Mouse (Mus musculus) CH12.LX (cell line): ENCODE data around the gene Cyp11a1. TPM values are rescaled to one million over a fixed set of nuclear protein-coding genes. Genes with fewer than 3 reads are reported as not detected.
A peak's percentile ranks its signal among the peaks of the same experiment; 100 is the strongest.

Experiments used
- DNase-seq: peaks from one replicate; pipeline ENCODE4 v3.0.0-alpha.2; 2013; ENCODE audit errors: extremely low read depth
- H3K27ac ChIP-seq: 2 replicates; pipeline ENCODE4 v1.5.1; 2012; ENCODE audit warnings: low read depth, mild to moderate bottlenecking, control low read depth, moderate library complexity; ENCODE audit not compliant: insufficient read depth
- H3K27me3 ChIP-seq: replicated peaks from 2 replicates; pipeline ENCODE3; 2012; ENCODE audit warnings: inconsistent platforms
- H3K36me3 ChIP-seq, 2 experiments: replicated peaks in 1 of 2; 2 replicates each; pipeline versions ENCODE3 to v1.6.1; 2012; ENCODE audit warnings: inconsistent platforms in 1 of 2, low read length in 1 of 2, mild to moderate bottlenecking in 1 of 2, mixed read lengths in 1 of 2, moderate library complexity in 1 of 2; ENCODE audit not compliant: control insufficient read depth in 1 of 2, insufficient read depth in 1 of 2
- H3K4me1 ChIP-seq, 2 experiments: 2 replicates each; pipeline ENCODE4 v1.6.1; 2012; ENCODE audit warnings: inconsistent platforms in 1 of 2, moderate library complexity in 1 of 2; ENCODE audit not compliant: insufficient read depth in 2 of 2, control insufficient read depth in 1 of 2
- H3K4me2 ChIP-seq: 2 replicates; pipeline ENCODE4 v1.6.1; 2012; ENCODE audit warnings: low read depth, mild to moderate bottlenecking, control low read depth; ENCODE audit not compliant: poor library complexity, insufficient read depth, severe bottlenecking
- H3K4me3 ChIP-seq, 3 experiments: fragments of 150-350 bp in 1 of 3; sonication (generic) in 1 of 3; replicated peaks in 1 of 3; 2 replicates each; pipeline versions ENCODE3 to v1.5.1; 2011 to 2012; ENCODE audit warnings: low read depth in 2 of 3, low read length in 2 of 3, mild to moderate bottlenecking in 2 of 3, moderate library complexity in 2 of 3, control low read depth in 1 of 3, improper control_type of control experiment in 1 of 3, inconsistent platforms in 1 of 3, mixed read lengths in 1 of 3; ENCODE audit not compliant: poor library complexity in 1 of 3
- H3K79me2 ChIP-seq: replicated peaks from 2 replicates; pipeline ENCODE4 v1.6.1; 2012; ENCODE audit warnings: mild to moderate bottlenecking, moderate library complexity; ENCODE audit not compliant: control insufficient read depth, poor library complexity, insufficient read depth, severe bottlenecking; ENCODE audit errors: extremely low read depth
- H3K9ac ChIP-seq: 2 replicates; pipeline ENCODE4 v1.6.1; 2012; ENCODE audit warnings: low read depth, mild to moderate bottlenecking, control low read depth, moderate library complexity; ENCODE audit not compliant: insufficient read depth
- H3K9me3 ChIP-seq: replicated peaks from 2 replicates; pipeline ENCODE3; 2012; ENCODE audit warnings: low read length, inconsistent platforms, mixed read lengths
- BHLHE40 ChIP-seq: IDR thresholded peaks from 2 replicates; pipeline ENCODE4 v1.6.1; 2011; ENCODE audit warnings: mild to moderate bottlenecking, low read depth, low read length, improper control_type of control experiment
- CHD1 ChIP-seq: IDR thresholded peaks from 2 replicates; pipeline ENCODE4 v1.6.1; 2012; ENCODE audit warnings: low read depth, low read length, improper control_type of control experiment, inconsistent platforms
- CHD2 ChIP-seq: IDR thresholded peaks from 2 replicates; pipeline ENCODE4 v1.6.1; 2011; ENCODE audit warnings: low read length, improper control_type of control experiment
- CTCF ChIP-seq, 2 experiments: IDR thresholded peaks in 1 of 2; conservative IDR thresholded peaks in 1 of 2; 2 replicates each; pipeline ENCODE4 v1.5.1; 2011 to 2012; ENCODE audit warnings: low read depth in 2 of 2, low read length in 2 of 2, improper control_type of control experiment in 1 of 2, inconsistent platforms in 1 of 2, mild to moderate bottlenecking in 1 of 2, moderate library complexity in 1 of 2
- E2F4 ChIP-seq: IDR thresholded peaks from 2 replicates; pipeline ENCODE4 v1.6.1; 2011; ENCODE audit warnings: low read depth, low read length, improper control_type of control experiment; ENCODE audit not compliant: insufficient replicate concordance
- ELF1 ChIP-seq: IDR thresholded peaks from 2 replicates; pipeline ENCODE4 v1.6.1; 2014; ENCODE audit warnings: low read depth, mild to moderate bottlenecking, inconsistent platforms, low read length, improper control_type of control experiment
- EP300 ChIP-seq: IDR thresholded peaks from 2 replicates; pipeline ENCODE4 v1.6.1; 2011; ENCODE audit warnings: low read length, improper control_type of control experiment
- GABPA ChIP-seq: IDR thresholded peaks from 2 replicates; pipeline ENCODE4 v1.6.1; 2012; ENCODE audit warnings: low read depth, low read length, improper control_type of control experiment, inconsistent platforms; ENCODE audit not compliant: insufficient replicate concordance
- HCFC1 ChIP-seq: IDR thresholded peaks from 2 replicates; pipeline ENCODE4 v1.6.1; 2012; ENCODE audit warnings: low read depth, mild to moderate bottlenecking, inconsistent platforms, low read length, improper control_type of control experiment
- IRF4 ChIP-seq: IDR thresholded peaks from 2 replicates; pipeline ENCODE4 v1.6.1; 2014; ENCODE audit warnings: low read depth, mild to moderate bottlenecking, inconsistent platforms, low read length, improper control_type of control experiment
- JUN ChIP-seq: IDR thresholded peaks from 2 replicates; pipeline ENCODE4 v1.6.1; 2011; ENCODE audit warnings: low read depth, mild to moderate bottlenecking, low read length, improper control_type of control experiment, moderate library complexity; ENCODE audit not compliant: insufficient read depth
- JUND ChIP-seq: conservative IDR thresholded peaks from 2 replicates; pipeline ENCODE4 v1.6.1; 2011; ENCODE audit warnings: low read depth, low read length, improper control_type of control experiment
- KAT2A ChIP-seq: IDR thresholded peaks from 2 replicates; pipeline ENCODE4 v1.6.1; 2012; ENCODE audit warnings: low read length, improper control_type of control experiment, inconsistent platforms; ENCODE audit not compliant: insufficient replicate concordance
- MAX ChIP-seq: IDR thresholded peaks from 2 replicates; pipeline ENCODE4 v1.6.1; 2011; ENCODE audit warnings: low read length, improper control_type of control experiment
- MAZ ChIP-seq: IDR thresholded peaks from 2 replicates; pipeline ENCODE4 v1.6.1; 2012; ENCODE audit warnings: low read depth, mild to moderate bottlenecking, inconsistent platforms, low read length, improper control_type of control experiment, moderate library complexity
- NELFE ChIP-seq: IDR thresholded peaks from 2 replicates; pipeline ENCODE4 v1.6.1; 2011; ENCODE audit warnings: low read depth, low read length, improper control_type of control experiment
- NRF1 ChIP-seq: IDR thresholded peaks from 2 replicates; pipeline ENCODE4 v1.6.1; 2014; ENCODE audit warnings: low read depth, mild to moderate bottlenecking, inconsistent platforms, low read length, improper control_type of control experiment, moderate library complexity
- PAX5 ChIP-seq: IDR thresholded peaks from 2 replicates; pipeline ENCODE4 v1.6.1; 2012; ENCODE audit warnings: low read length, inconsistent platforms, mixed read lengths
- POLR2A ChIP-seq: IDR thresholded peaks from 2 replicates; pipeline ENCODE4 v1.6.1; 2011; ENCODE audit warnings: low read depth, mild to moderate bottlenecking, improper control_type of control experiment, low read length
- POLR2AphosphoS2 ChIP-seq: IDR thresholded peaks from 2 replicates; pipeline ENCODE4 v1.6.1; 2011; ENCODE audit warnings: low read depth, low read length, improper control_type of control experiment
- RAD21 ChIP-seq: IDR thresholded peaks from 2 replicates; pipeline ENCODE4 v1.6.1; 2011; ENCODE audit warnings: low read depth, mild to moderate bottlenecking, low read length, improper control_type of control experiment, moderate library complexity
- RCOR1 ChIP-seq: conservative IDR thresholded peaks from 2 replicates; pipeline ENCODE4 v1.6.1; 2012; ENCODE audit warnings: low read depth, mild to moderate bottlenecking, inconsistent platforms, low read length, improper control_type of control experiment
- SIN3A ChIP-seq: IDR thresholded peaks from 2 replicates; pipeline ENCODE4 v1.6.1; 2012; ENCODE audit warnings: low read length, improper control_type of control experiment, inconsistent platforms
- SMC3 ChIP-seq: IDR thresholded peaks from 2 replicates; pipeline ENCODE4 v1.6.1; 2011; ENCODE audit warnings: low read depth, low read length, improper control_type of control experiment
- TBP ChIP-seq: conservative IDR thresholded peaks from 2 replicates; pipeline ENCODE4 v1.6.1; 2011; ENCODE audit warnings: low read depth, low read length, improper control_type of control experiment
- UBTF ChIP-seq: IDR thresholded peaks from 2 replicates; pipeline ENCODE4 v1.6.1; 2012; ENCODE audit warnings: low read depth, mild to moderate bottlenecking, inconsistent platforms, low read length, improper control_type of control experiment, moderate library complexity
- USF2 ChIP-seq: conservative IDR thresholded peaks from 2 replicates; pipeline ENCODE4 v1.6.1; 2011; ENCODE audit warnings: low read depth, low read length, improper control_type of control experiment
- ZC3H11A ChIP-seq: IDR thresholded peaks from 2 replicates; pipeline ENCODE4 v1.6.1; 2012; ENCODE audit warnings: low read depth, mild to moderate bottlenecking, inconsistent platforms, low read length, improper control_type of control experiment
- ZKSCAN1 ChIP-seq: IDR thresholded peaks from 2 replicates; pipeline ENCODE4 v1.6.1; 2012; ENCODE audit warnings: low read depth, inconsistent platforms, low read length, improper control_type of control experiment, borderline replicate concordance
- ZMIZ1 ChIP-seq: IDR thresholded peaks from 2 replicates; pipeline ENCODE4 v1.6.1; 2012; ENCODE audit warnings: low read depth, mild to moderate bottlenecking, inconsistent platforms, low read length, improper control_type of control experiment
- dilution Hi-C: fragments of 300-500 bp; cut with MboI; formaldehyde crosslinking; loops from 2 replicates; pipeline ENCODE4 v1.14.3; 2020; ENCODE audit warnings: low sequenced_read_pairs; ENCODE audit not compliant: extremely low pct_unique_long_range_greater_than_20kb, extremely low pct_ligation_motif_present
- in situ Hi-C: fragments of 300-500 bp; cut with MboI; formaldehyde crosslinking; loops from 3 replicates; pipeline ENCODE4 v1.14.3; 2019; ENCODE audit warnings: low sequenced_read_pairs, low pct_ligation_motif_present, low pct_unique_long_range_greater_than_20kb, mixed read lengths
- polyA plus RNA-seq: library from polyadenylated mRNA; unstranded; fragments of >175 nt; gene quantifications from 2 replicates; pipeline ENCODE4 v1.2.1, GENCODE M21; 2012; ENCODE audit warnings: low read depth; ENCODE audit not compliant: insufficient read length
- total RNA-seq, 2 experiments: library from RNA; depleted of rRNA; stranded (reverse); fragments of 300-350 nt in 1 of 2; fragments of >200 nt in 1 of 2; gene quantifications; 2 replicates each; pipeline ENCODE4 v1.2.3; 2012 to 2014

Gene Cyp11a1
- total and polyA plus RNA-seq, 3 experiments, result 2.6 to 12.8 (median 9.0) TPM

DNA sequence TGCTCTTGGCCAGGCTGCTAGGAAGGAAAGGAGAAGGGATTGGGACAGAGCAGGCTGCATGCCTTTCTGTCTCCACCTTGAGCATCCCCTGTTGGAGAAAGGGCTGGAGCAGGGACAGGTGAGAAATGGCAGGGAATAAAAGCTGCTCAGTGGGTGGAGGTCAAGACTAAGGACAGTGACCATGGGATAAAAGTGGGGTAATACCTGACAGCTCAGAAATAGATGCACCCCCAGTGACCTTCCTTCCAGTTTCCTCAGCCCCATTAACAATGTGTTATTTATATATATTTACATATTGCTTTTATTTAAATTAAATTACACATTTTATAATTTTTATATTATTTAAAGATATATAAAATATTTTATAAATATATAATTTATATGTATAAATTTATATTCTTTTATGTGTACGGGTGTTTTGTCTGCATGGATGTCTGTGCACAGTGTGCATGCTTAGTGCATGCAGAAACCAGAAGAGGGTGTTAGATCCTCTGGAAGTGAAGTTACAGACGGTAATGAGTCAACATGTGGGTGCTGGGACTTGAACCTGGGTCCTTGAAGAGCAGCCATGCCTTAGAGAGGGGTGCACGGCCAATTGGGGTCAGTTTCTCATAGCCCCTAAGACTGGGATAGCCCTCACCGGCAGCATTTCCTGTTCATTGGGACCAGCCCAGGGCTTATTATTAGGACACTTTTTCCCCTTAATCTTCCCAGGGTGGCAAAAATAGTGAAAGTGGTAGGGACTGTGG is 42.8 kb upstream of the Cyp11a1 start:
- Histone ChIP-seq H3K9me3 (no peaks in the 10 kb centered on the region), H3K4me3 (no peak overlapping the region), H3K36me3 (peaks cover 47 to 52% of the 10 kb centered on the region in 2 experiments)
- TF ChIP-seq GABPA, result no peak
- no peak for TF ChIP-seq JUND
- TF ChIP-seq POLR2A, result no peak
- TF ChIP-seq KAT2A, result no peak
- no peak for TF ChIP-seq CHD1
- TF ChIP-seq SIN3A, result 0 out of 2 replicates have a peak, but pooled peaks have one; percentile 39
- TF ChIP-seq UBTF, result no peak
- 0 out of 2 replicates have a peak, but pooled peaks have one; percentile 19 for TF ChIP-seq NELFE
- 0 out of 2 replicates have a peak, but pooled peaks have one; percentile 15 for TF ChIP-seq MAZ
- TF ChIP-seq ZKSCAN1, result no peak
- TF ChIP-seq MAX, result no peak
- TF ChIP-seq ZMIZ1, result peak; percentile 79; the same call in 1 of the 2 replicates
- TF ChIP-seq ZC3H11A, result no peak
- TF ChIP-seq IRF4, result peak; percentile 36; the same call in 1 of the 2 replicates
- TF ChIP-seq HCFC1, result no peak
- TF ChIP-seq EP300, result no peak
- no peak for TF ChIP-seq NRF1
- no peak; the same call in none of the 2 replicates for TF ChIP-seq SMC3
- TF ChIP-seq BHLHE40, result no peak
- TF ChIP-seq USF2, result no peak
- no peak for TF ChIP-seq E2F4
- TF ChIP-seq CHD2, result peak; percentile 37; the same call in 1 of the 2 replicates
- peak in 1 of 2 experiments; percentile 30; a peak in 1 of 4 replicates for TF ChIP-seq CTCF (conservative IDR thresholded peaks at IDR 0.05 in 1 of 2, IDR thresholded peaks at IDR 0.05 in 1 of 2; ENCODE audit: low read depth in 2 of 2, low read length in 2 of 2)
- TF ChIP-seq TBP, result no peak
- no peak for TF ChIP-seq PAX5
- TF ChIP-seq RCOR1, result 0 out of 2 replicates have a peak, but pooled peaks have one; percentile 27
- no peak for TF ChIP-seq JUN
- no peak; the same call in none of the 2 replicates for TF ChIP-seq RAD21
- peak; percentile 92 for TF ChIP-seq POLR2AphosphoS2
- 0 out of 2 replicates have a peak, but pooled peaks have one; percentile 22 for TF ChIP-seq ELF1
- TF ChIP-seq, all 38 proteins: peak for 10
- Histone ChIP-seq H3K27ac (peak overlapping the region; percentile 99), H3K4me1 (peaks cover 37 to 96% of the 10 kb centered on the region in 2 experiments), H3K9ac (no peak overlapping the region), H3K79me2 (peaks cover 7% of the 10 kb centered on the region), H3K27me3 (no peaks in the 10 kb centered on the region), H3K4me2 (no peak overlapping the region)
- no peak for DNase-seq
- in situ Hi-C loops, result no loop called here
- dilution Hi-C loops, result no loop called here
